Mouse (Mus musculus) MEL (cell line): ENCODE measurements around the gene Yjefn3. TPM values are rescaled to one million over a fixed set of nuclear protein-coding genes. Genes with fewer than 3 reads are reported as not detected.

Experiments
- DNase-seq: peaks from one replicate; pipeline ENCODE4 v3.0.0; 2011; ENCODE audit warnings: low read depth, low spot score
- H3K27ac ChIP-seq: 2 replicates; pipeline ENCODE4 v1.5.1; 2012; ENCODE audit warnings: low read depth, mild to moderate bottlenecking, control low read depth, low read length, moderate library complexity; ENCODE audit not compliant: control insufficient read depth
- H3K27me3 ChIP-seq, 2 experiments: fragments of 150-350 bp in 1 of 2; sonication (generic) in 1 of 2; 2 replicates each; pipeline ENCODE4 v1.6.1; 2012; ENCODE audit warnings: low read length in 2 of 2, mild to moderate bottlenecking in 2 of 2, improper control_type of control experiment in 1 of 2, moderate library complexity in 1 of 2; ENCODE audit not compliant: insufficient read depth in 2 of 2, control insufficient read depth in 1 of 2
- H3K36me3 ChIP-seq, 2 experiments: 2 replicates each; pipeline ENCODE4 v1.6.1; 2012 to 2014; ENCODE audit warnings: low read length in 2 of 2, improper control_type of control experiment in 1 of 2, inconsistent platforms in 1 of 2, mild to moderate bottlenecking in 1 of 2; ENCODE audit not compliant: insufficient read depth in 2 of 2, control insufficient read depth in 1 of 2
- H3K4me1 ChIP-seq, 2 experiments: fragments of 150-350 bp in 1 of 2; sonication (generic) in 1 of 2; 2 replicates each; pipeline ENCODE4 v1.6.1; 2012; ENCODE audit warnings: low read length in 2 of 2, improper control_type of control experiment in 1 of 2, mild to moderate bottlenecking in 1 of 2; ENCODE audit not compliant: insufficient read depth in 2 of 2, control insufficient read depth in 1 of 2
- H3K4me3 ChIP-seq, 2 experiments: fragments of 150-350 bp in 1 of 2; sonication (generic) in 1 of 2; 2 replicates each; pipeline ENCODE4 v1.5.1; 2012; ENCODE audit warnings: low read depth in 2 of 2, low read length in 2 of 2, mild to moderate bottlenecking in 2 of 2, moderate library complexity in 2 of 2, control low read depth in 1 of 2, improper control_type of control experiment in 1 of 2; ENCODE audit not compliant: control insufficient read depth in 1 of 2, insufficient read depth in 1 of 2
- H3K79me2 ChIP-seq: 2 replicates; pipeline ENCODE4 v1.6.1; 2012; ENCODE audit warnings: mild to moderate bottlenecking, low read length, moderate library complexity; ENCODE audit not compliant: control insufficient read depth, poor library complexity, insufficient read depth
- H3K9ac ChIP-seq: 2 replicates; pipeline ENCODE4 v1.6.1; 2012; ENCODE audit warnings: low read depth, mild to moderate bottlenecking, control low read depth, low read length, moderate library complexity; ENCODE audit not compliant: control insufficient read depth, poor library complexity, severe bottlenecking
- H3K9me3 ChIP-seq: fragments of 150-350 bp; sonication (generic); replicated peaks from 2 replicates; pipeline ENCODE4 v1.6.1; 2012; ENCODE audit warnings: mild to moderate bottlenecking, low read length, improper control_type of control experiment, moderate library complexity; ENCODE audit not compliant: insufficient read depth
- BHLHE40 ChIP-seq: IDR thresholded peaks from 2 replicates; pipeline ENCODE4 v1.6.1; 2012; ENCODE audit warnings: low read depth, mild to moderate bottlenecking, inconsistent platforms, low read length, improper control_type of control experiment, borderline replicate concordance
- CHD2 ChIP-seq: IDR thresholded peaks from 2 replicates; pipeline ENCODE4 v1.6.1; 2011; ENCODE audit warnings: low read length, improper control_type of control experiment
- CTCF ChIP-seq, 3 experiments: IDR thresholded peaks in 2 of 3; conservative IDR thresholded peaks in 1 of 3; 2 replicates each; pipeline ENCODE4 v1.5.1; 2011 to 2012; ENCODE audit warnings: low read length in 3 of 3, low read depth in 2 of 3, mild to moderate bottlenecking in 2 of 3, improper control_type of control experiment in 1 of 3, inconsistent platforms in 1 of 3, mixed read lengths in 1 of 3, moderate library complexity in 1 of 3; ENCODE audit not compliant: control insufficient read depth in 1 of 3, insufficient read depth in 1 of 3, poor library complexity in 1 of 3, severe bottlenecking in 1 of 3
- E2F4 ChIP-seq: IDR thresholded peaks from 2 replicates; pipeline ENCODE4 v1.6.1; 2011; ENCODE audit warnings: low read depth, low read length, improper control_type of control experiment, borderline replicate concordance
- EP300 ChIP-seq, 2 experiments: IDR thresholded peaks; 2 replicates each; pipeline ENCODE4 v1.6.1; 2011; ENCODE audit warnings: improper control_type of control experiment in 2 of 2, low read length in 2 of 2, low read depth in 1 of 2, mild to moderate bottlenecking in 1 of 2
- GATA1 ChIP-seq: IDR thresholded peaks from 2 replicates; pipeline ENCODE4 v1.6.1; 2011; ENCODE audit warnings: low read depth, low read length, improper control_type of control experiment
- MAX ChIP-seq: IDR thresholded peaks from 2 replicates; pipeline ENCODE4 v1.6.1; 2011; ENCODE audit warnings: low read length, improper control_type of control experiment
- MAZ ChIP-seq: IDR thresholded peaks from 2 replicates; pipeline ENCODE4 v1.6.1; 2012; ENCODE audit warnings: low read depth, mild to moderate bottlenecking, inconsistent platforms, low read length, improper control_type of control experiment
- MEF2A ChIP-seq: IDR thresholded peaks from 2 replicates; pipeline ENCODE4 v1.6.1; 2014; ENCODE audit warnings: low read depth, mild to moderate bottlenecking, inconsistent platforms, low read length, improper control_type of control experiment; ENCODE audit not compliant: poor library complexity, insufficient replicate concordance, severe bottlenecking; ENCODE audit errors: extremely low read depth
- NELFE ChIP-seq: IDR thresholded peaks from 2 replicates; pipeline ENCODE4 v1.6.1; 2011; ENCODE audit warnings: low read depth, low read length, improper control_type of control experiment
- POLR2A ChIP-seq, 2 experiments: IDR thresholded peaks; 2 replicates each; pipeline ENCODE4 v1.6.1; 2011 to 2012; ENCODE audit warnings: low read length in 2 of 2, mild to moderate bottlenecking in 2 of 2, control low read depth in 1 of 2, improper control_type of control experiment in 1 of 2, low read depth in 1 of 2, moderate library complexity in 1 of 2; ENCODE audit not compliant: control insufficient read depth in 1 of 2, insufficient read depth in 1 of 2, poor library complexity in 1 of 2
- POLR2AphosphoS2 ChIP-seq: IDR thresholded peaks from 2 replicates; pipeline ENCODE4 v1.6.1; 2011; ENCODE audit warnings: low read length, improper control_type of control experiment
- POLR2AphosphoS5 ChIP-seq: IDR thresholded peaks from 2 replicates; pipeline ENCODE4 v1.6.1; 2012; ENCODE audit warnings: low read depth, borderline replicate concordance, mild to moderate bottlenecking, inconsistent platforms, low read length, moderate library complexity, mixed read lengths
- RAD21 ChIP-seq: IDR thresholded peaks from 2 replicates; pipeline ENCODE4 v1.6.1; 2011; ENCODE audit warnings: mild to moderate bottlenecking, low read depth, low read length, improper control_type of control experiment
- TAL1 ChIP-seq: IDR thresholded peaks from 2 replicates; pipeline ENCODE4 v1.6.1; 2012; ENCODE audit warnings: mild to moderate bottlenecking, inconsistent platforms, low read length, moderate library complexity, mixed read lengths
- TBP ChIP-seq: IDR thresholded peaks from 2 replicates; pipeline ENCODE4 v1.8.0; 2011; ENCODE audit warnings: low read depth, low read length, improper control_type of control experiment
- TCF12 ChIP-seq: IDR thresholded peaks from 2 replicates; pipeline ENCODE4 v1.6.1; 2014; ENCODE audit warnings: low read depth, mild to moderate bottlenecking, inconsistent platforms, low read length, improper control_type of control experiment, moderate library complexity
- UBTF ChIP-seq: IDR thresholded peaks from 2 replicates; pipeline ENCODE4 v1.6.1; 2012; ENCODE audit warnings: low read depth, mild to moderate bottlenecking, inconsistent platforms, low read length, improper control_type of control experiment, moderate library complexity, borderline replicate concordance; ENCODE audit not compliant: insufficient read depth
- USF2 ChIP-seq, 2 experiments: IDR thresholded peaks; 2 replicates each; pipeline ENCODE4 v1.6.1; 2011 to 2012; ENCODE audit warnings: improper control_type of control experiment in 2 of 2, low read length in 2 of 2, borderline replicate concordance in 1 of 2, inconsistent platforms in 1 of 2, low read depth in 1 of 2, mild to moderate bottlenecking in 1 of 2; ENCODE audit not compliant: insufficient read depth in 1 of 2
- ZNF384 ChIP-seq: IDR thresholded peaks from 2 replicates; pipeline ENCODE4 v1.6.1; 2012; ENCODE audit warnings: low read depth, mild to moderate bottlenecking, inconsistent platforms, low read length, improper control_type of control experiment
- polyA plus RNA-seq, 2 experiments: library from polyadenylated mRNA; stranded (reverse) in 1 of 2; unstranded in 1 of 2; fragments of >175 nt in 1 of 2; fragments of >200 nt in 1 of 2; gene quantifications; 2 replicates each; pipeline versions ENCODE4 v1.2.1 to v1.2.4; 2012; ENCODE audit warnings: low replicate concordance in 2 of 2, low read depth in 1 of 2; ENCODE audit not compliant: insufficient read length in 2 of 2, insufficient read depth in 1 of 2, missing spikeins in 1 of 2
- total RNA-seq: library from RNA; depleted of rRNA; stranded (reverse); fragments of 300-350 nt; gene quantifications from 2 replicates; pipeline ENCODE4 v1.2.3, GENCODE M21; 2012

Yjefn3 gene
- total and polyA plus RNA-seq, 3 experiments = 5.3 to 8.2 TPM; not detected in 1

- Histone ChIP-seq H3K27ac (no peak overlapping the region), H3K4me3 (no peak overlapping the region), H3K4me1 (peaks cover 0 to 10% of the 10 kb centered on the region in 2 experiments; a peak in 2 of 4 replicates), H3K36me3 (no peaks in the 10 kb centered on the region), H3K9me3 (no peaks in the 10 kb centered on the region), H3K27me3 (no peaks in the 10 kb centered on the region), H3K9ac (no peak overlapping the region), H3K79me2 (no peaks in the 10 kb centered on the region)
- TF ChIP-seq MAZ = no peak
- no peak for TF ChIP-seq POLR2A (IDR thresholded peaks at IDR 0.05; ENCODE audit: control insufficient read depth in 1 of 2, insufficient read depth in 1 of 2, low read depth in 1 of 2, low read length in 2 of 2, poor library complexity in 1 of 2)
- peak; percentile 39; the same call in 1 of the 2 replicates for TF ChIP-seq TCF12
- no peak for DNase-seq
Observed at GRCm38 (mm10) chr8:69863387-69864020, 39.0 kb downstream of the Yjefn3 start.

GRCm38 (mm10) chr8:69861251-69861650, 41.3 kb downstream of the Yjefn3 start:
- Histone ChIP-seq H3K79me2 (no peaks in the 10 kb centered on the region), H3K9me3 (no peaks in the 10 kb centered on the region), H3K27ac (no peak overlapping the region), H3K4me3 (no peak overlapping the region), H3K9ac (no peak overlapping the region), H3K36me3 (no peaks in the 10 kb centered on the region), H3K4me1 (0 out of 4 replicates have a peak, but pooled peaks cover 0 to 5% of the 10 kb centered on the region in 2 experiments), H3K27me3 (no peaks in the 10 kb centered on the region)
- TF ChIP-seq USF2 (IDR thresholded peaks at IDR 0.05; ENCODE audit: borderline replicate concordance in 1 of 2, insufficient read depth in 1 of 2, low read depth in 1 of 2, low read length in 2 of 2) = no peak
- no peak for TF ChIP-seq MAZ
- no peak for TF ChIP-seq TAL1
- no peak for TF ChIP-seq UBTF
- TF ChIP-seq E2F4 = no peak
- no peak for TF ChIP-seq EP300 (IDR thresholded peaks at IDR 0.05; ENCODE audit: low read depth in 1 of 2, low read length in 2 of 2)
- TF ChIP-seq TBP = no peak
- no peak for TF ChIP-seq CTCF (IDR thresholded peaks at IDR 0.05 in 2 of 3, conservative IDR thresholded peaks at IDR 0.05 in 1 of 3; ENCODE audit: control insufficient read depth in 1 of 3, insufficient read depth in 1 of 3, low read depth in 2 of 3, low read length in 3 of 3, poor library complexity in 1 of 3, severe bottlenecking in 1 of 3)
- TF ChIP-seq RAD21 = no peak
- TF ChIP-seq NELFE = no peak
- no peak for TF ChIP-seq MEF2A
- TF ChIP-seq GATA1 = no peak
- no peak for TF ChIP-seq ZNF384
- no peak for TF ChIP-seq POLR2AphosphoS5
- no peak for TF ChIP-seq BHLHE40
- no peak for TF ChIP-seq MAX
- no peak for TF ChIP-seq POLR2A (IDR thresholded peaks at IDR 0.05; ENCODE audit: control insufficient read depth in 1 of 2, insufficient read depth in 1 of 2, low read depth in 1 of 2, low read length in 2 of 2, poor library complexity in 1 of 2)
- no peak for TF ChIP-seq CHD2
- TF ChIP-seq POLR2AphosphoS2 = no peak
- DNase-seq = peak; percentile 33
